Comparison of ENCODE assay signal across 23 mouse cellular contexts in the genomic region with DNA sequence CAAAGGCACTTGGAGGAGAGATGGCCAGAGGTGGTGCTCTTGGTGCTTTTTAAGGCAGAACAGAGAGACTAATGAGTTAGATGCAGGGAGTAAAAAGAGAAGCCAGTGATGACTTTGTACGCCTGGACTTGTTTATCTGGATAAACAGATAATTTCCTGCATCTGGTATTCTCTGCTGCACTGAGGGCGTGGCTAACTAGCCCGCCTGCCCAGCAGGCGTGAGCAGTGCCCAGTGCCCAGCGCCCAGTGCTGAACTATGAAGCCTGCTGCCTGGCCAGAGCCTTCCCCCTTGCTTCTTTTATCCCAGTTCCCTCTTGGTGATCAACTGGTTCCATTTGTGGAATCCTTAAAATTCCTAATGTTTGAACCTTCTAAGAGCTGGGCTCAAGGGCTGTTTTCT.
DNase-seq lines count a peak whose midpoint lies in the region; ATAC-seq and TF ChIP-seq lines count a peak whose summit lies in the region.
"Had no signal": no experiment of that assay in that cellular context is flagged by ENCODE, and none has a peak within 500 bp of the region (broad histone marks: within the 10 kb centered on the region; RNA-seq: fewer than 3 reads in every experiment).

No protein-coding gene starts in this region.

- WGBS in kidney, adult 2 months, result 53% methylated on average over 5 of the region's 5 CpGs
- 90% methylated on average over 5 of the region's 5 CpGs for WGBS in kidney, embryonic 14.5 days

- no peaks in the 10 kb centered on the region for H3K27me3 ChIP-seq in kidney, adult 2 months (replicated peaks; ENCODE audit: control insufficient read depth, insufficient read depth, low read length)
- no peaks in the 10 kb centered on the region for H3K27me3 ChIP-seq in kidney, embryonic 14.5 days (ENCODE audit: control insufficient read depth, insufficient read depth, low read length)
- H3K27me3 ChIP-seq: forebrain, embryonic 13.5 days; hindbrain, embryonic 12.5 days; hindbrain, embryonic 15.5 days had no signal

- DNase-seq in kidney, adult 2 months, result peak; percentile 33
- peak; percentile 13 for DNase-seq in 416B (ENCODE audit: low read depth)
- DNase-seq in brain, adult 2 months (ENCODE audit: low read depth, low spot score), result peak; percentile 34
- DNase-seq in left cerebral cortex, adult 8-10 months (ENCODE audit: low spot score in 2 of 2), result no peak
- DNase-seq in cerebellum, postnatal 36 days, result no peak
- DNase-seq: adrenal gland, adult 8-10 months; adrenal gland, postnatal 25 days; cerebellum, adult 18-20 months; cerebellum, adult 9-11 months; cerebellum, postnatal 25 days; gastrocnemius, postnatal 10 days; gastrocnemius, postnatal 36 days; heart, adult 2 months had no signal

- no peak overlapping the region for H3K27ac ChIP-seq in kidney, adult 2 months (ENCODE audit: insufficient read depth, low read depth, low read length)
- H3K27ac ChIP-seq in kidney, embryonic 14.5 days (ENCODE audit: low read depth, low read length), result no peak overlapping the region
- H3K27ac ChIP-seq: forebrain, embryonic 10.5 days; forebrain, embryonic 13.5 days; heart, adult 2 months; hindbrain, embryonic 12.5 days; hindbrain, embryonic 15.5 days had no signal

- no peak overlapping the region for H3K9ac ChIP-seq in kidney, embryonic 14.5 days (ENCODE audit: low read depth, low read length)
- H3K9ac ChIP-seq: forebrain, embryonic 13.5 days; hindbrain, embryonic 12.5 days; hindbrain, embryonic 15.5 days had no signal

- no peaks in the 10 kb centered on the region for H3K9me3 ChIP-seq in kidney, embryonic 14.5 days (ENCODE audit: control insufficient read depth, low read length)
- H3K9me3 ChIP-seq: forebrain, embryonic 10.5 days; forebrain, embryonic 13.5 days; hindbrain, embryonic 12.5 days; hindbrain, embryonic 15.5 days had no signal

- H3K4me3 ChIP-seq in kidney, adult 2 months (ENCODE audit: insufficient read depth, low read depth, low read length), result no peak overlapping the region
- H3K4me3 ChIP-seq in kidney, embryonic 14.5 days (ENCODE audit: low read length), result no peak overlapping the region
- H3K4me3 ChIP-seq: forebrain, embryonic 10.5 days; forebrain, embryonic 13.5 days; heart, adult 2 months; hindbrain, embryonic 12.5 days; hindbrain, embryonic 15.5 days had no signal

- ATAC-seq in kidney, embryonic 14.5 days (ENCODE audit: low FRiP score, low TSS enrichment), result no peak
- ATAC-seq in megakaryocyte-erythroid progenitor cell, adult 5-6 weeks (replicated peaks; ENCODE audit: low FRiP score, low TSS enrichment, poor library complexity, severe bottlenecking), result peak; percentile 87
- ATAC-seq: activated CD4-positive, CD25-positive, alpha-beta regulatory T cell, adult 4 months; CD4-positive, CD25-positive, alpha-beta regulatory T cell, adult 4 months; forebrain, embryonic 13.5 days; forebrain, embryonic 16.5 days had no signal

- no peak overlapping the region for H3K4me2 ChIP-seq in kidney, embryonic 14.5 days (replicated peaks; ENCODE audit: low read depth, low read length)
- H3K4me2 ChIP-seq: forebrain, embryonic 13.5 days; heart, embryonic 11.5 days; hindbrain, embryonic 12.5 days; hindbrain, embryonic 15.5 days had no signal

- peaks cover 15% of the 10 kb centered on the region; the same call in 1 of the 2 replicates for H3K4me1 ChIP-seq in kidney, adult 2 months (ENCODE audit: control insufficient read depth, insufficient read depth, low read length)
- no peaks in the 10 kb centered on the region for H3K4me1 ChIP-seq in kidney, embryonic 14.5 days (ENCODE audit: control insufficient read depth, insufficient read depth, low read length)
- H3K4me1 ChIP-seq: hindbrain, embryonic 12.5 days; hindbrain, embryonic 15.5 days had no signal

- TF ChIP-seq POLR2A in kidney, adult 2 months (IDR thresholded peaks at IDR 0.05; ENCODE audit: low read depth, low read length), result no peak

- no peaks in the 10 kb centered on the region for H3K36me3 ChIP-seq in kidney, adult 2 months (ENCODE audit: control insufficient read depth, insufficient read depth, low read length)
- peaks cover 5% of the 10 kb centered on the region; the same call in 1 of the 2 replicates for H3K36me3 ChIP-seq in kidney, embryonic 14.5 days (ENCODE audit: control insufficient read depth, insufficient read depth, low read length)
- H3K36me3 ChIP-seq: hindbrain, embryonic 12.5 days; hindbrain, embryonic 15.5 days had no signal

- no peak for TF ChIP-seq CTCF in kidney, adult 2 months (conservative IDR thresholded peaks at IDR 0.05; ENCODE audit: insufficient read depth, insufficient read length, low read depth, low read length)

Comparison
In these comparisons a context has a peak if more than half of its experiments do, and no peak if none do; other contexts are left out.
1. DNase-seq: peak in kidney, adult 2 months (single experiment), 416B (single experiment) and brain, adult 2 months (single experiment); none in left cerebral cortex, adult 8-10 months (0 of 2) and cerebellum, postnatal 36 days (0 of 2).